23 mouse cellular contexts compared by ENCODE assay signal in the genomic region with DNA sequence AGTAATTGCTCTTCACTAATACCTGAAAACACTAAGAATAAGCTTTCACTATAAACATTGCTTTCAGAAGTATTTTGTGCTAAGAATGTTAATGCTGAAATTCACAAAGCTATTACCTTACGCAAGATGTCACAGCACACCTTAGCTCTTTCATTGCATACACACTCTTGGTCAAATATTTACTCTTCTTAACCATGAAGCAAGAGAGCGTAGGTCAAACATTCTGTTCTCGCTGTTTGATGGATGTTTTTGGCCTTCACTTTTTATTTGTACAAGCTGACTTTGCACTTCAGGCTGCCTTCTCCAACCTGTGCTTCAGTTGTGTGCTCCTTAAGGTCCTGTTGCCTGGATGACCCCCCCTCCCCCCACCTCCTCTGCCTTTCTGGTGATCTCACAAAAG.
DNase-seq lines count a peak whose midpoint lies in the region; ATAC-seq and TF ChIP-seq lines count a peak whose summit lies in the region.
"Had no signal": no experiment of that assay in that cellular context is flagged by ENCODE, and none has a peak within 500 bp of the region (broad histone marks: within the 10 kb centered on the region; RNA-seq: fewer than 3 reads in every experiment).

No protein-coding gene starts in this region.

- peak; percentile 69; the same call in 1 of the 2 replicates for ATAC-seq in lung, embryonic 14.5 days (ENCODE audit: insufficient read depth)
- ATAC-seq in liver, embryonic 16.5 days (ENCODE audit: low read depth) = peak; percentile 87
- no peak for ATAC-seq in forebrain, embryonic 15.5 days (replicated peaks)
- ATAC-seq: midbrain, embryonic 15.5 days had no signal

- no peak overlapping the region for H3K9ac ChIP-seq in lung, embryonic 14.5 days
- no peak overlapping the region for H3K9ac ChIP-seq in liver, embryonic 16.5 days (ENCODE audit: low read depth, low read length)
- H3K9ac ChIP-seq in forebrain, embryonic 15.5 days (replicated peaks) = no peak overlapping the region
- H3K9ac ChIP-seq: heart, embryonic 12.5 days; hindbrain, embryonic 14.5 days; midbrain, embryonic 15.5 days; neural tube, embryonic 15.5 days had no signal

- 28% methylated on average over 3 of the region's 3 CpGs for WGBS in lung, embryonic 14.5 days
- WGBS in liver, embryonic 16.5 days (ENCODE audit: insufficient replicate concordance) = 61% methylated on average over 3 of the region's 3 CpGs
- 92% methylated on average over 3 of the region's 3 CpGs for WGBS in forebrain, embryonic 15.5 days

- no peak overlapping the region for H3K4me2 ChIP-seq in lung, embryonic 14.5 days
- no peak overlapping the region for H3K4me2 ChIP-seq in liver, embryonic 16.5 days (ENCODE audit: low read depth, low read length)
- H3K4me2 ChIP-seq in forebrain, embryonic 15.5 days (replicated peaks) = no peak overlapping the region
- H3K4me2 ChIP-seq: heart, embryonic 12.5 days; hindbrain, embryonic 14.5 days; midbrain, embryonic 15.5 days; neural tube, embryonic 15.5 days had no signal

- no peak for TF ChIP-seq CTCF in lung, embryonic 14.5 days (IDR thresholded peaks at IDR 0.05; ENCODE audit: low read depth)

- no peak overlapping the region for H3K4me3 ChIP-seq in lung, embryonic 14.5 days (ENCODE audit: low read depth, low read length)
- H3K4me3 ChIP-seq in liver, embryonic 16.5 days (ENCODE audit: low read depth, low read length) = no peak overlapping the region
- H3K4me3 ChIP-seq in forebrain, embryonic 15.5 days = no peak overlapping the region
- H3K4me3 ChIP-seq: embryonic facial prominence, embryonic 10.5 days; gastrocnemius, adult 2 months; heart, embryonic 12.5 days; midbrain, embryonic 15.5 days; neural tube, embryonic 15.5 days had no signal

- no peaks in the 10 kb centered on the region for H3K36me3 ChIP-seq in lung, embryonic 14.5 days (ENCODE audit: insufficient read depth)
- no peaks in the 10 kb centered on the region for H3K36me3 ChIP-seq in liver, embryonic 16.5 days (ENCODE audit: control insufficient read depth, insufficient read depth)
- H3K36me3 ChIP-seq in forebrain, embryonic 15.5 days = no peaks in the 10 kb centered on the region
- H3K36me3 ChIP-seq: embryonic facial prominence, embryonic 10.5 days; heart, embryonic 12.5 days; midbrain, embryonic 15.5 days; neural tube, embryonic 15.5 days had no signal

- peak; percentile 33 for DNase-seq in lung, embryonic 14.5 days
- DNase-seq in lung, postnatal 4 days = no peak
- peak; percentile 61 for DNase-seq in lung, postnatal 25 days (ENCODE audit: low spot score)
- DNase-seq in layer of hippocampus, postnatal 14 days (ENCODE audit: low spot score in 2 of 2) = no peak
- DNase-seq in gastrocnemius, postnatal 4 days (ENCODE audit: low spot score in 2 of 2) = no peak
- no peak for DNase-seq in kidney, postnatal 14 days
- DNase-seq: adrenal gland, postnatal 36 days; B cell, adult 2 months; cerebellum, adult 11-12 months; cerebellum, postnatal 25 days; gastrocnemius, adult 2 months; heart, postnatal 14 days; layer of hippocampus, adult 9-11 months; right cerebral cortex, postnatal 25 days; thymus, postnatal 14 days had no signal

- no peaks in the 10 kb centered on the region for H3K27me3 ChIP-seq in lung, embryonic 14.5 days (ENCODE audit: insufficient read depth, low read length)
- H3K27me3 ChIP-seq in liver, embryonic 16.5 days (ENCODE audit: control insufficient read depth, insufficient read depth, low read depth, low read length) = no peaks in the 10 kb centered on the region
- H3K27me3 ChIP-seq in forebrain, embryonic 15.5 days = no peaks in the 10 kb centered on the region
- H3K27me3 ChIP-seq: heart, embryonic 12.5 days; midbrain, embryonic 15.5 days; neural tube, embryonic 15.5 days had no signal

- no peaks in the 10 kb centered on the region for H3K9me3 ChIP-seq in lung, embryonic 14.5 days (ENCODE audit: low read depth, low read length)
- no peaks in the 10 kb centered on the region for H3K9me3 ChIP-seq in liver, embryonic 16.5 days (replicated peaks; ENCODE audit: control insufficient read depth, low read length)
- H3K9me3 ChIP-seq in forebrain, embryonic 15.5 days = no peaks in the 10 kb centered on the region
- H3K9me3 ChIP-seq: embryonic facial prominence, embryonic 10.5 days; heart, embryonic 12.5 days; midbrain, embryonic 15.5 days; neural tube, embryonic 15.5 days had no signal

- H3K4me1 ChIP-seq in lung, embryonic 14.5 days (ENCODE audit: insufficient read depth) = no peaks in the 10 kb centered on the region
- no peaks in the 10 kb centered on the region for H3K4me1 ChIP-seq in liver, embryonic 16.5 days (ENCODE audit: control insufficient read depth, low read depth, low read length)
- no peaks in the 10 kb centered on the region for H3K4me1 ChIP-seq in forebrain, embryonic 15.5 days
- H3K4me1 ChIP-seq: embryonic facial prominence, embryonic 10.5 days; heart, embryonic 12.5 days; midbrain, embryonic 15.5 days; neural tube, embryonic 15.5 days had no signal

- no peak overlapping the region for H3K27ac ChIP-seq in lung, embryonic 14.5 days (ENCODE audit: low read depth)
- H3K27ac ChIP-seq in liver, embryonic 16.5 days (ENCODE audit: low read length) = peak overlapping the region; percentile 48; the same call in 1 of the 2 replicates
- no peak overlapping the region for H3K27ac ChIP-seq in forebrain, embryonic 15.5 days (replicated peaks)
- H3K27ac ChIP-seq: embryonic facial prominence, embryonic 10.5 days; gastrocnemius, adult 2 months; hindbrain, embryonic 14.5 days; kidney, postnatal 0 days; midbrain, embryonic 15.5 days; neural tube, embryonic 15.5 days had no signal

Comparison
In these comparisons a context has a peak if more than half of its experiments do, and no peak if none do; other contexts are left out.
1. DNase-seq: peak in lung, embryonic 14.5 days (single experiment) and lung, postnatal 25 days (single experiment); none in lung, postnatal 4 days (0 of 2), layer of hippocampus, postnatal 14 days (0 of 2), gastrocnemius, postnatal 4 days (0 of 2) and kidney, postnatal 14 days (single experiment).